Mouse (Mus musculus) E14TG2a.4 (cell line): ENCODE data around the gene Rap1gap.

Source experiments
- CTCF ChIP-seq: conservative IDR thresholded peaks from 2 replicates; pipeline ENCODE4 v1.5.1; 2014; ENCODE audit warnings: low read length
- NANOG ChIP-seq: IDR thresholded peaks from 2 replicates; pipeline ENCODE4 v1.6.1; 2014; ENCODE audit warnings: borderline replicate concordance, low read length, mixed read lengths
- POU5F1 ChIP-seq: IDR thresholded peaks from 2 replicates; pipeline ENCODE4 v1.6.1; 2014; ENCODE audit warnings: low read length, borderline replicate concordance

DNA sequence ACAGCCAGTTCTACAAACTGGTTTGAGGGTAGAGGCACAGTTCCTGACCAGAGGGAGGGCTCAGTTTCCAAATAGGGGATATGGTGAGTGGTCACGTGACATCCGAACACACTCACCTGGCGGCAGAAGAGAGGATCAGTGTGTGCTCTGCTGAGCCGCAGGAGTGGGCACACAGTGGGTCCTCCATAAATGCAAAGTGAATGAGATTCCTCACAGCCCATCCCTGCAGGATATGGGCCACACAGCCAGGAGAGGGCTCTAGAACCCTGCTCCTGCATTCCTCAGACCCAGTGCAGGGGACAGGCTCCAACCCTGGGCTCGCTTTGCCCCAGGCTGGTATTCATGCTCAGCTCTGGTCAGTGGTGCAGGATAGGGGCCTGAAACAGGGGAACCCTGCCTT, 68.9 kb downstream of the Rap1gap start:
- TF ChIP-seq CTCF (no peak), POU5F1 (no peak), NANOG (no peak)
